Mouse (Mus musculus) cerebellum, postnatal 10 days (tissue): Measurements from ENCODE around the gene Grid2.

Experiments used
- DNase-seq, 2 experiments: peaks; one replicate each; pipeline ENCODE4 v3.0.0; 2021; ENCODE audit warnings: mixed read lengths in 2 of 2

The Grid2 gene

GRCm38 (mm10) chr6:63635970-63636369 lies 380.3 kb downstream of the Grid2 start:
- DNase-seq, result no peak

DNA sequence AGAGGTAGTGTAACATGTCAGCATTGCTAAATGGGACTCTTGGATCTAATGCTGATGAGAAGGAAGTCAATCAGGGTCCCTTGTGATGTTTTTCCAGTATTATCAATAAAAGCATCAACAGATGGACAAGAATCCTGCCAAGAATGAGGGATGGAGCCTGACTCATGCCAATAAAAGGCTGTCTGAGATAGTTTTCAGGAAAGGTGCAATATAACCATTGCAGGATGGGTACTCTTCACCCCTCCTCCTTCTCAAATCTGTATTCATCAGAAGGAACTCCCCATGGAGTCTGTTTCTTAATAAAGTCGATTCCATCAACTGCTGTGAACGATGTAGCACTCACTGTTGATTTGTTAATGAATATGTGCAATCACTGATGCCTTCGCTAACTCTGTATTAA lies 403.7 kb downstream of the Grid2 start:
- peak; percentile 56 to 61 for DNase-seq

DNA sequence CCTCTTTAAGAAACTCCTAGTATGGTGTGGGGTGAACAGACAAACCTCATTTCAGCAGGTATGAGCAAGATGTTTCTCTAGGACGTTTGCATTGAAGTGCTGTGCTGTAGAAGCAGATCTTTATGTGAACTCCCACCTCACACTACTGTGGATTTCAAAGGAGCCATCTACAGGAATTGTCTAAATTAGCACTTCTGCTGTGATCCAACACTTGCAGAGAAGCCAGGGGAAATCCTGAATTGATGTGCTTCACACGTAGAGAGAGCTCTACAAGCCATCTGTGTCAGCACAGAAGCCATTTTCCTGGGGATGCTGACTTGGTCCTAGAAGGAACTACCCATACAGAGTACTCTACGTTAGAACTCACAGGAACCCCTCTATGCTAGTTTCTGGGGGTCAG lies 430.0 kb downstream of the Grid2 start:
- DNase-seq, result peak in 1 of 2 experiments; percentile 4

DNA sequence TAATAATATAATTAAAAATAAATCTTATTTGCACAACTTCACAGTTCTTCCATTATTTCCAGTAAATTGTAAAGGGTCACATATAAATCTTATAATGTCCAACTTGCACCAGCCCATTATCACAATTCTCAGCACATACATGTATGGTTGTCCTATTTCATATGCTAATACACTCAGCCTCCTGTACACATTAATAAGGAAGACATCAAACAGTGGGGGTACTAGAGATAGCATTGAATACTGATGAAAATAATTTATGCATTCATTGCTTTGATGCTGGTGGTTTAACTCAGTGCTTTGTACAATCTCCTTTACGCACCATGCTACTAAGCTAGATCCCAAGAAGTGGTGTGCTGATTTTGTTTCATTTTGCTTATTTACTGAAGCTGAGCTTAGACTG lies 446.0 kb downstream of the Grid2 start:
- DNase-seq, result no peak

- DNase-seq, result peak; percentile 29 to 46
Observed at GRCm38 (mm10) chr6:63733740-63734139, 478.1 kb downstream of the Grid2 start.

GRCm38 (mm10) chr6:63762535-63762934 lies 506.9 kb downstream of the Grid2 start:
- no peak for DNase-seq

DNA sequence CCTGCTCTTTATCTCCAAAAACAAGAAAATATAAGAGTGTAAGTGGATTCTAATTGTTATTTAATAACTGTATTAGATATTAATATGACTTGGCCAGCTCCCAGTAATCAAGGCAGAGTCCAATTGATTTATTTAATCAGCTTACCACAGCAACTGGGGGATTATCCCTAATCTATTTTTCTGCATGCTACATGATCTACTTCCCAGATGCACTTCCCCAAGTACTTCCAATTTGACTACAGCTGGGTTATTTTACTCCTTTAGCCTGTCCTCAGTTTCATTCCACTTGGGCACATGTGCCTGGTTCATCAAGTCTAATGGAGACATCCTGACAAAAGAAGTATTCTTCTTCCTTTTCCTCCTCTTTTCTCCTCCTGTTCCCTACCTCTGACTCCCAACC lies 539.0 kb downstream of the Grid2 start:
- DNase-seq, result no peak

DNA sequence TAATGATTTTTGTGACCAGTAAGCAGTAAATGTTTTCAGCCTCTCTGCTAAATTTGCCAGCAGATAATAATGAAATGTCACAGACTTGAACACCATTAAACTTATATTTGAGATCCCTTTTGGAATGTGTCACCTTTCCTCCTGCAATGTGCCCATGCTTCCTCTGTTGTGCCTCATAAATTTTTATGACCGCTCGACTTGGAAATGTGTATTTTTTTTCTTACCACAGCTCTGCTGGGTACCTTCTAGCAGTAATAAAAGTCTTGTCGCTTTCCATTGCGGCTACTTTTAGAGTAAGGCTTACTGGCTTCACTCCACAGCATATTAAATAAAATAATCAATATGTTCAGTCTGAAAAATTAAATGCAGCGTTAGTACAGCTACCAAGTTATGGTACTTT lies 564.6 kb downstream of the Grid2 start:
- no peak for DNase-seq

DNA sequence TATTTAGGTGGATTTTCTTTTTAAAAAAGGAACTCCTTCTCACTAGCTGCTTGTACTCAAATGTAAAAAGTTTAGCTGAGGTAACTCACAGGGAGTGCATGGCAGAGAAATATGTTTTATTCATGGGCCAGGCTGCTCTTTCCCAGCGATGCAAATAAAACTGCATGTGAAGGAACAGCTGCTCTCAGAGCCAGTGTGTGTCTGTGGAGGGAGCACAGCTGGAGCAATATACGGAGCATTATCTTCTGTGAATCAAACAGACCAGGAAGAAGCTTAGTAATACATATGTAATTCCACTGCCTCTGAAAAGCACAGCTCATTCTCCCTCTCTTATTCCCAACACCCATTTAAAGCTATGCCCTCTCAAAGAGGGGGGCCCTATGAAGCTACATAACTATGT lies 607.0 kb downstream of the Grid2 start:
- DNase-seq, result no peak

GRCm38 (mm10) chr6:63877088-63877764 lies 621.5 kb downstream of the Grid2 start:
- peak; percentile 18 to 30 for DNase-seq

DNA sequence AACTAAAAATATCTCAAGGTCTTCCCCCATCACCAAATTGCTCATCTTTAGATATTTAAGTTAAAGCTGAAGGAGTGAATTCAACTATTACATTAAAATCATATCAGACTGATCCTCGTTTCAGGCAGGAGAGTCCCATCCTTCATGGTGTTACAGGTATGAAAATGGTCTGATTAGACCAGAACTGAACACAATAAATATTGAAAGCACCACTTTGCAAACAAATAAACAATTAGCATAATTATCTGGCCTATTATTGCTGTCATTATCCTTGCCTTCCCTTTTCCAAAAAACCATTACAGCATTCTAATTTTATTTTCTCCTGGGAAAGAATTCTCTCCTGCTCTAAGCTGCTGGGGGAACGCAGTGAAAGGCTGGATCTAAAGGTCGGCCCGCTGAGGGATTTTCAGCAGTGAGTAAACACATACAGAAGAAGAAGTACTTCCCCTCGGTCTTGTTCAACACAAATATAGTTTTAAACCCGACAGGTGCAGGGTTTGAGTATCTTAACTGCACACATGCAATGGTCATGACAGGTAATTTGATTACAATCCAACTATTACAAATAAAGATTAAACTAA lies 622.2 kb downstream of the Grid2 start:
- no peak for DNase-seq

DNA sequence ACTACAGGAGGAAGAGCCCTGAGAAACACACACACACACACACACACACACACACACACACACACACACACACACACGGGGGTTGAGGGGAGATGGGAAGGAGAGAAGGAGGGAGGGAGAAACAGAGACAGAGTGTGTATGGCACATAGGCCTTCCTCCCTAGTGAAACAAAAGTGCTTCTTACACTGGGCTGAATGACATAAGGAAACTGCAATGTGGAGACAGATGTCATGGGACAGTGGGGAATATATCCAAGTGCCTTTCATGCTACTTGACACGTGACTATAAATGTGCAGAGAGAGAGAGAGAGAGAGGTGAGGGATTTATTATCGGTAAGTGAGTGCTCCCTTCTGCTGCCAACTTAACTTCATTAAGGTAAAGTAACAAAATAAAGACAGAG lies 639.0 kb downstream of the Grid2 start:
- peak in 1 of 2 experiments; percentile 13 for DNase-seq

- DNase-seq, result no peak
Observed at GRCm38 (mm10) chr6:63898171-63898570, 642.5 kb downstream of the Grid2 start.

GRCm38 (mm10) chr6:63917035-63917570 lies 661.4 kb downstream of the Grid2 start:
- peak; percentile 13 to 21 for DNase-seq

- DNase-seq, result no peak
Observed at GRCm38 (mm10) chr6:63921951-63922350, 666.3 kb downstream of the Grid2 start.

- no peak for DNase-seq
Observed at GRCm38 (mm10) chr6:63931201-63931600, 675.5 kb downstream of the Grid2 start.

DNA sequence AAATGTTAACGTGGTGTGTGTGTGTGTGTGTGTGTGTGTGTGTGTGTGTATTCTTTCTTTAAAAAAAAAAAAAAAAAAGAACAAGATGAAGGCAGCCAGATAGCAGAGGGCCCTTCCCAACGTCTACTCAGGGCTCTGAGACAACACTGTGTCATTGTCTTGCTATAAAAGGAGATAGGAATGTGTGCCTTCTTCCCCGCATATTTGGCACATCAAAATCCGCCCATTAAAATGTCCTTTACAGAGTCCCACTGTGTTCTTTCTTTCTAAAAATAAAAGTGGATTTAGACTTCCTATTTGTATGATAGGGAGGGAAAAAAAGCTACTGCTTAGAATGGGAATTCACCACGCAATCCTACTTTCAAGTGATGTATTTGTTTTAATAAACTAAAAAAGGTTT lies 691.0 kb downstream of the Grid2 start:
- DNase-seq, result no peak

DNA sequence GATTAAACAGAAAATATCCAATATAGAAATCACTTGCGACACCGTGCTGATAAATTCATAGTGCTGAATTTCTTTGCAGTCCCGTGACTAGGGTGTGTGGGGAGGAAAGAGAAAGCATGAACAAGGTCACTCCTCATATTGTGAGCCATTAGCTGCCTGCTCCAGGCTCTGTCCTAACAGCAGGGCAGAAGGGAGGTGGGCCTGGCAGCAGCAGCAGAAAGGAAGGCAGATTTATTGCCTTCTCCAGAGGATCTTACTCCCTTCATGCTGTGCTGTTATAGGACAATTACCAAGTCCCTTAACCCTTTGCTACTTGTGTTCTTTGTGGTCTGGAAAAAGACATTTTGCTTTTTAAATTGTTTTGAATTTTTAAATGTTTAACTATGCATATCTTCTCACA lies 708.1 kb downstream of the Grid2 start:
- DNase-seq, result peak; percentile 61 to 70

DNA sequence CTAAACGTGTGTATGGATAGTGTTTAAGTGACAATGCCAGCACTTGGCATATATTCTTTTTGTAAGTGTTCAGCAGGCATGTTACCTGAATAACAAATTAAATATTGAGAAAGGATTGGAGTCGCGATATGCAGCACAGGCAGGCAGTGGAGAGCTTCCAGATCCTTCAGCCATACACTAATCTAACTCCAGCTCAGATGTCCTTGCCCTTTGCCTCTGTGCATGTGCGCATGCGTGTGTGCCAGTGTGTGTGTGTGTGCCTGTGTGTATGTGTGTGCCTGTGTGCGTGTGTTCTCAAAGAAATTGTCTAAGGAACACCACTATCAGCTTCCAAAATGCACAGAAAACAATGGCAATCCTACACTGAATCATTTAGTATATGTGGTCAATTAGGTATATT lies 708.6 kb downstream of the Grid2 start:
- peak; percentile 74 to 79 for DNase-seq

DNA sequence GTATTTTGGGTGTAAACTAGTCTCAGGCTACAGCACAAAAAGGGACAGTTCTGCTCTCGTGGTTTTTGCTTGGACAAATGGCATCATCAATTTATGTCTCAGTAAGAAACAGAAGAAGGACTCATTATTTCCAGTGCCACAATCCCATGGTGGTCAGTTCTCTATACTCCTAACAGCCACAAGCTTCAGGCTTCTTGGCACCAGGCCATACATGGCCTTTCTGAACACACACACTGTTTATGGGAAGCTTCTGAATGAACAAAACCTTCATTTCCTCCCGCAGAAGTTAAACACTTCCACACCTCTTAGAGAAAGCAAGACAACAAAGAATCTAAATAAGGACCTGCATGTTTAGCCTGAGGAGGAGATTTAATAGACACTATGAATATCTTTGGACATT lies 709.1 kb downstream of the Grid2 start:
- DNase-seq, result peak; percentile 65 to 67

- DNase-seq, result no peak
Observed at GRCm38 (mm10) chr6:64046084-64046483, 790.4 kb downstream of the Grid2 start.

DNA sequence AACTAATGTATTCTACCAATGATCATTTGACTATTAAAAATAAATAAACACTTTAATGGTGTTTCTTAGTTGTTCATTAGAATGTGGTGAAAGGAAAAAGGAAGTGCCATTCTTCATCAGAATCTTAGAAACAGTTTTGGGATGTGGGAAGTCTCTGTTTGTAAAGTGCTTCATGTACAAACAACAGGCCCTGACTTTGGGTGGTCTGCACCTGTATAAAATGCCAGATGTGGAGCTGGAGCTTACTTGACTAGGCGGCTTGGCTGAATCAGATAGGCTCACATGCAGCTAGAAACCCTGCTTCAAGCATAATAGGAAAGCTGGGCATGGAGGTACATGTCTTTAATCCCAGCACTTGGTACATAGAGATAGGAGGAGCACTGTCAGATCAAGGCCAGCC lies 791.1 kb downstream of the Grid2 start:
- DNase-seq, result no peak

GRCm38 (mm10) chr6:64047950-64048349 lies 792.3 kb downstream of the Grid2 start:
- peak; percentile 71 to 80 for DNase-seq

DNA sequence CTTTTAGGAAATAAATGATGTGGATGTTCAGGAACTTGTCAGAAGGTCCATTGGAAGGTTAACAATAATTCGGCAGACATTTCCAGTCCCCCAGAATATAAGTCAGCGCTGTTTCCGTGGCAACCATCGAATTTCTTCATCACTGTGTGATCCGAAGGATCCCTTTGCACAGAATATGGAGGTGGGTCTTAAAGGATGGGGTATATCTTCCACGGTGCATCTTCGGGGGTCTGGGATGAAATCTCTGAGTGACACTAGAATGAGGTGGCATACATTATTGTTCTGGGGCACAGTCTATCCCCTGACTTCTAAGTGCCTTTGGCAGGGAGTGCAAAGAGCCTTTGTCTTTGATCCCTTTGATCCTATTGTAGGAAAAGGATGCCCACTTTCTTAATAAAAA lies 808.2 kb downstream of the Grid2 start:
- DNase-seq, result no peak

- peak; percentile 37 to 62 for DNase-seq
Observed at GRCm38 (mm10) chr6:64064704-64065103, 809.0 kb downstream of the Grid2 start.
